Mouse (Mus musculus): ENCODE results near the gene Bsnd. TPM values are rescaled to one million over a fixed set of nuclear protein-coding genes. Genes with fewer than 3 reads are reported as not detected.

The Bsnd gene
- polyA plus RNA-seq, 1 experiment from 2014 or later: not detected

- no peak for ATAC-seq (replicated peaks)
- WGBS: 84% methylated on average over 4 of the region's 4 CpGs
- Histone ChIP-seq H3K4me2 (replicated peaks) (no peak overlapping the region), H3K4me3 (no peak overlapping the region), H3K27ac (replicated peaks) (no peak overlapping the region), H3K9ac (replicated peaks) (no peak overlapping the region), H3K4me1 (no peaks in the 10 kb centered on the region), H3K9me3 (no peaks in the 10 kb centered on the region), H3K36me3 (no peaks in the 10 kb centered on the region), H3K27me3 (no peaks in the 10 kb centered on the region)
These were observed 17.8 kb upstream of the Bsnd start for GRCm38 (mm10) chr4:106509888-106510287.

DNA sequence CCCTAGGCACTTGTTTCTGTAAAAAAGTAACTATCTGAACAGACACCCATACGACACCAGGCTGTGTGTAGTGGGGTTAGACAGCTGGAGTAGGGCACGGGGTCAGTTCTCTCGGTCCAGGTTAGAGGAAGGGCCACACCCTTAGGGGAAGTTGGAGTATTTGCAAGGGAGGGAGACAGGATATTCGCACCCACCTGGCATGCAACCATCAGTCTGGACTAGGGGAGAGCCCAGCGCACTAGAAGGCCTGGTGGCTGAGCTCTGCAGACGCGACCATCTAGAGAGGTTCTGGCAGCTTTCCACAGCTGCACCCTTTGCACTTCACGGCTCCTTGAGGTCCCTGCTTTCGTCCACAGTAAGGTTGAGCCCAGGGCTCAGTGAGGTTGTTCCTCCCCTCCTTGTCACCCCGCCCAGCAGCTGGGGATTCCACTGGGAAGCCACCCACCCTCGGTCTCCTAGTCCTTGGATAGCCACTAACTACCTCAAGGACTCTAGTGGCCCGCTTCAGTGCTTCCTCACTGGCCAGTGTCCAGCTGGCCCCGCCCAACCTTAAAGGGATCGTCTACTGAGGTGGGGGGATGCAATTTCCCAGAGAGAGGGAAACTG, 13.5 kb upstream of the Bsnd start:
- H3K27ac ChIP-seq (replicated peaks): no peak overlapping the region
- 81% methylated on average over 14 of the region's 14 CpGs for WGBS
- no peak overlapping the region for H3K4me2 ChIP-seq (replicated peaks)
- no peaks in the 10 kb centered on the region for H3K27me3 ChIP-seq
- no peaks in the 10 kb centered on the region for H3K36me3 ChIP-seq
- no peak for ATAC-seq (replicated peaks)
- no peak overlapping the region for H3K9ac ChIP-seq (replicated peaks)
- H3K4me3 ChIP-seq: no peak overlapping the region
- no peaks in the 10 kb centered on the region for H3K4me1 ChIP-seq
- no peaks in the 10 kb centered on the region for H3K9me3 ChIP-seq

DNA sequence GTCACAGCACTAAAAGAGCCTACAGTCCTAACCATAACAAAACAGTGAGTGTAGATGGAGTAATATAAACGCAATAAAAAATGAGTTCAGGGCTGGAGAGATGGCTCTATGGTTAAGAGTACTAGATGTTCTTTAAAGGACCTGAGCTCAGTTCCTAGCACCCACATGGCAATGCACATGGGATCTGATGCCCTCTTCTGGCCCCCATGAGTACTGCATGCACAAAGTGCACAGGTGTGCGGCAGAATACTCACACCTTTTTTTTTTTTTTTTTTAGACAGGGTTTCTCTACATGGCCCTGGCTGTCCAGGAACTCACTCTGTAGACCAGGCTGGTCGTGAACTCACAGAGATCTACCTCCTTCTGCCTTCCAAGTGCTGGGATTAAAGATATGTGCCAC, 11.5 kb upstream of the Bsnd start:
- ATAC-seq (replicated peaks): no peak
- 91% methylated on average over 3 of the region's 3 CpGs for WGBS
- 0 out of 2 replicates have a peak, but pooled peaks cover 5% of the 10 kb centered on the region for H3K4me1 ChIP-seq

GRCm38 (mm10) chr4:106500066-106500465, 8.0 kb upstream of the Bsnd start:
- Histone ChIP-seq H3K36me3 (no peaks in the 10 kb centered on the region), H3K9ac (replicated peaks) (no peak overlapping the region), H3K4me1 (0 out of 2 replicates have a peak, but pooled peaks cover 5% of the 10 kb centered on the region), H3K27ac (replicated peaks) (no peak overlapping the region), H3K9me3 (no peaks in the 10 kb centered on the region), H3K4me2 (replicated peaks) (no peak overlapping the region), H3K27me3 (no peaks in the 10 kb centered on the region), H3K4me3 (no peak overlapping the region)
- WGBS: 80% methylated on average over 10 of the region's 10 CpGs
- no peak for ATAC-seq (replicated peaks)

More for the DNA sequence above, 11.5 kb upstream of the Bsnd start:
- Histone ChIP-seq H3K9ac (replicated peaks) (no peak overlapping the region), H3K4me3 (no peak overlapping the region), H3K9me3 (no peaks in the 10 kb centered on the region), H3K36me3 (no peaks in the 10 kb centered on the region), H3K4me2 (replicated peaks) (no peak overlapping the region), H3K27ac (replicated peaks) (no peak overlapping the region), H3K27me3 (no peaks in the 10 kb centered on the region)

DNA sequence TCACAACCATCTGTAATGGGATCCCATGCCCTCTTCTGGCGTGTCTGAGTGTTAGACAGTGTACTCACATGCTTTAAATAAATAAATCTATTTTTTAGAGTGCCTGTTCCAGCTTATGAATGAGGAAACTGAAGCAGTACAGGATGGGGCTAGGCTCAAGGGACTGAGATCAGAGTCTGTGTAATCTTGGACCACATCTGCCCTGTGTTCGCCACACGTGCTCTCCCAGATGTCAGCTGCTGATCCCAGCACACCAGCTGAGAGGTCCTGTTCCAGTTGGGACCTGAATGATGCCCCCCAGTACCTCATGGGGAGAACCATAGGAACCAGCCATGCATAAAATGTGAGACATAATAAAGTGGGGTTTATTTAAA, 6.4 kb upstream of the Bsnd start:
- 57% methylated on average over 3 of the region's 3 CpGs for WGBS
- ATAC-seq (replicated peaks): no peak
- H3K27me3 ChIP-seq: no peaks in the 10 kb centered on the region

GRCm38 (mm10) chr4:106497776-106498470, 5.8 kb upstream of the Bsnd start:
- Histone ChIP-seq H3K9me3 (no peaks in the 10 kb centered on the region), H3K9ac (replicated peaks) (no peak overlapping the region), H3K4me3 (no peak overlapping the region), H3K4me2 (replicated peaks) (no peak overlapping the region), H3K36me3 (no peaks in the 10 kb centered on the region), H3K27me3 (no peaks in the 10 kb centered on the region), H3K27ac (replicated peaks) (no peak overlapping the region), H3K4me1 (0 out of 2 replicates have a peak, but pooled peaks cover 5% of the 10 kb centered on the region)
- 59% methylated on average over 8 of the region's 8 CpGs for WGBS
- ATAC-seq (replicated peaks): no peak

More for the DNA sequence above, 6.4 kb upstream of the Bsnd start:
- Histone ChIP-seq H3K36me3 (no peaks in the 10 kb centered on the region), H3K4me1 (0 out of 2 replicates have a peak, but pooled peaks cover 5% of the 10 kb centered on the region), H3K27ac (replicated peaks) (no peak overlapping the region), H3K4me2 (replicated peaks) (no peak overlapping the region), H3K4me3 (no peak overlapping the region), H3K9ac (replicated peaks) (no peak overlapping the region), H3K9me3 (no peaks in the 10 kb centered on the region)

GRCm38 (mm10) chr4:106496833-106497232, 4.8 kb upstream of the Bsnd start:
- WGBS: 53% methylated on average over 6 of the region's 6 CpGs
- H3K4me1 ChIP-seq: 0 out of 2 replicates have a peak, but pooled peaks cover 5% of the 10 kb centered on the region

DNA sequence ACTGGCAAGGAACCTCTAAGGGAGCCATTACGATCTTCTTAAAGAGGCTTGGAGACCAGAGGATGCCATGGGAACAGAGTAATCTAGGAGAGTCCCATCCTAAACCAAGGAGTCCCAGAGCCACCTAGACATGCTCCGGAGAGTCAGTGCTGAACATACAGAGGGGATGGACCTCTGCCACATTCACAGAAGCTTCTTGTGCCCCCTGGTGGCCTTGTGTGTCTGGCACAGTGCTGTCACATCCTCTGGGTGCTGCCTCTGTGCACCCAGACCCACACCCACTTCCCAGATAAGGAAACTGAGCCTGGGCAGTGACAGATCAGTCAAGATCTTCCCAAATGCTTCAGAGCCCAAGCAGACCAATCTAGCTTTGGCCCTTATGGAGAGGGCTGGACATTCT, 1.6 kb upstream of the Bsnd start:
- no peak overlapping the region for H3K9ac ChIP-seq (replicated peaks)
- no peak overlapping the region for H3K27ac ChIP-seq (replicated peaks)
- no peak overlapping the region for H3K4me3 ChIP-seq
- ATAC-seq (replicated peaks): no peak
- no peaks in the 10 kb centered on the region for H3K27me3 ChIP-seq
- H3K4me2 ChIP-seq (replicated peaks): no peak overlapping the region
- no peaks in the 10 kb centered on the region for H3K36me3 ChIP-seq
- H3K9me3 ChIP-seq: no peaks in the 10 kb centered on the region
- WGBS: 83% methylated on average over 2 of the region's 2 CpGs
- 0 out of 2 replicates have a peak, but pooled peaks cover 1% of the 10 kb centered on the region for H3K4me1 ChIP-seq

More at GRCm38 (mm10) chr4:106496833-106497232, 4.8 kb upstream of the Bsnd start:
- Histone ChIP-seq H3K4me3 (no peak overlapping the region), H3K9me3 (no peaks in the 10 kb centered on the region), H3K27ac (replicated peaks) (no peak overlapping the region), H3K9ac (replicated peaks) (no peak overlapping the region), H3K27me3 (no peaks in the 10 kb centered on the region), H3K36me3 (no peaks in the 10 kb centered on the region), H3K4me2 (replicated peaks) (no peak overlapping the region)
- no peak for ATAC-seq (replicated peaks)

- H3K27me3 ChIP-seq: no peaks in the 10 kb centered on the region
- no peak overlapping the region for H3K27ac ChIP-seq (replicated peaks)
- no peak overlapping the region for H3K9ac ChIP-seq (replicated peaks)
- H3K9me3 ChIP-seq: no peaks in the 10 kb centered on the region
- no peak overlapping the region for H3K4me2 ChIP-seq (replicated peaks)
- 70% methylated on average over 4 of the region's 4 CpGs for WGBS
- H3K4me3 ChIP-seq: no peak overlapping the region
- no peak for ATAC-seq (replicated peaks)
- H3K36me3 ChIP-seq: no peaks in the 10 kb centered on the region
- no peaks in the 10 kb centered on the region for H3K4me1 ChIP-seq
These were observed 1.5 kb downstream of the Bsnd start for GRCm38 (mm10) chr4:106490620-106491019.

DNA sequence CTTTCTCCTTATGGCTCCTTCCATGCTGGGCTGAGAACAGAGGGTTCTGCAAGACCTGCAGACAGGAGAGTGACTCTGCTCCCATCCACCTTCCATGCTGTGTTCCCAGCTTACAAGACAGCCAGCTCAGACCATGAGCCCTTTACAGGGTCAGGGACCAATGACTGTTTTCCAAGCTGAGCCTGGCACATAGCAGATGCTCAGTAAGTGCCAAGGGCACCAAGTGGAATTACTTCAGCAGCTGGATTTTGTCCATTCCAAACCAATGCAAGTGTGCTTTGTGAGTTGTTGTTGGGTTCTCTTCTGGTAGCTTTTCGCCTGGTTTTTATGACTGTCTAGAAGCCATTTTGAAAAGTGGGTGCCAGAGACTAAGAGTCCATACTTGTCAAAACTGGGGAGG, 8.3 kb downstream of the Bsnd start:
- no peaks in the 10 kb centered on the region for H3K4me1 ChIP-seq
- H3K9ac ChIP-seq (replicated peaks): no peak overlapping the region
- no peak overlapping the region for H3K4me3 ChIP-seq
- no peak overlapping the region for H3K27ac ChIP-seq (replicated peaks)
- 95% methylated on average over 1 of the region's 1 CpGs for WGBS
- H3K36me3 ChIP-seq: no peaks in the 10 kb centered on the region
- H3K27me3 ChIP-seq: no peaks in the 10 kb centered on the region
- H3K4me2 ChIP-seq (replicated peaks): no peak overlapping the region
- no peaks in the 10 kb centered on the region for H3K9me3 ChIP-seq
- ATAC-seq (replicated peaks): no peak

GRCm38 (mm10) chr4:106483215-106483727, 8.8 kb downstream of the Bsnd start:
- Histone ChIP-seq H3K36me3 (no peaks in the 10 kb centered on the region), H3K27ac (replicated peaks) (no peak overlapping the region), H3K4me3 (no peak overlapping the region), H3K9me3 (no peaks in the 10 kb centered on the region), H3K4me1 (no peaks in the 10 kb centered on the region), H3K4me2 (replicated peaks) (no peak overlapping the region), H3K27me3 (no peaks in the 10 kb centered on the region), H3K9ac (replicated peaks) (no peak overlapping the region)
- no peak for ATAC-seq (replicated peaks)
- WGBS: 37% methylated on average over 7 of the region's 7 CpGs

DNA sequence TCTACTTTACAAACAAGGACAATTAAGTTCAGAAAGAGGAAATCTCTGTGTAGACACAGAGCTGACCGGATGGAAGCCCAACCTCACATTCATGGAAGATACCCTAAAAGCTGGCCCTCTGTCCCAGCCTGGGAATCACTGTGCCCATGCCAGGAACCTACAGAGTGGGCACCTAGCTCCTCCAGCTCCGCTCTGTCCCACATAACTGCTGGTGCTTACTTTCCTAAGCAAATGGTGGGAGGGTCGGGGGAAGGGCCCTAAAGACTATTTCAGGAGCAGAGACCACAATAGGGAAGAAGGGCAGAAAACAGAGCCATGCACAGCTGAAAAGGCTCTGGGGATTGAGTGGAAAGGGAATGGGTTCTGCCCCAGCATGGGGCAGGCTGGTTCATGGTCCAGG, 11.5 kb downstream of the Bsnd start:
- no peak overlapping the region for H3K9ac ChIP-seq (replicated peaks)
- no peaks in the 10 kb centered on the region for H3K4me1 ChIP-seq
- WGBS: 85% methylated on average over 3 of the region's 3 CpGs
- no peak overlapping the region for H3K4me2 ChIP-seq (replicated peaks)
- no peaks in the 10 kb centered on the region for H3K36me3 ChIP-seq
- ATAC-seq (replicated peaks): no peak
- no peak overlapping the region for H3K4me3 ChIP-seq
- H3K27ac ChIP-seq (replicated peaks): no peak overlapping the region
- no peaks in the 10 kb centered on the region for H3K27me3 ChIP-seq
- no peaks in the 10 kb centered on the region for H3K9me3 ChIP-seq

All from forebrain, embryonic 15.5 days (tissue).